Mouse (Mus musculus) fat pad, adult 2 months (tissue): ENCODE measurements around the gene Aipl1.
"Not testable (repeated sequence)": the region's sequence is repeated elsewhere in the genome, so short reads cannot be mapped to it uniquely, and the experiment has no call there.

Experiments used
- DNase-seq: peaks from one replicate; pipeline ENCODE4 v3.0.0-alpha.2; 2011; ENCODE audit warnings: low read depth, low spot score; ENCODE audit errors: extremely low read depth

Gene Aipl1

GRCm38 (mm10) chr11:72016518-72017252, 20.6 kb downstream of the Aipl1 start:
- no peak for DNase-seq

- DNase-seq, result no peak
These were observed 22.6 kb downstream of the Aipl1 start for GRCm38 (mm10) chr11:72014674-72015073.

GRCm38 (mm10) chr11:72011955-72012354, 25.4 kb downstream of the Aipl1 start:
- DNase-seq, result no peak

- no peak for DNase-seq
These were observed 26.2 kb downstream of the Aipl1 start for GRCm38 (mm10) chr11:72010940-72011722.

GRCm38 (mm10) chr11:72010367-72010766, 26.9 kb downstream of the Aipl1 start:
- no peak for DNase-seq

- DNase-seq, result no peak
These were observed 31.8 kb downstream of the Aipl1 start for GRCm38 (mm10) chr11:72005547-72005946.

GRCm38 (mm10) chr11:72003171-72003570, 34.1 kb downstream of the Aipl1 start:
- no peak for DNase-seq

GRCm38 (mm10) chr11:72002138-72002853, 35.0 kb downstream of the Aipl1 start:
- no peak for DNase-seq

GRCm38 (mm10) chr11:72000194-72000593, 37.1 kb downstream of the Aipl1 start:
- no peak for DNase-seq

GRCm38 (mm10) chr11:71996805-71997204, 40.5 kb downstream of the Aipl1 start:
- no peak for DNase-seq

- no peak for DNase-seq
These were observed 41.3 kb downstream of the Aipl1 start for GRCm38 (mm10) chr11:71995968-71996511.

- DNase-seq, result no peak
These were observed 44.9 kb downstream of the Aipl1 start for GRCm38 (mm10) chr11:71992438-71992837.

GRCm38 (mm10) chr11:71991541-71991940, 45.8 kb downstream of the Aipl1 start:
- DNase-seq, result no peak

- not testable (repeated sequence) for DNase-seq
These were observed 47.9 kb downstream of the Aipl1 start for GRCm38 (mm10) chr11:71989407-71989806.

GRCm38 (mm10) chr11:71987159-71988150, 49.9 kb downstream of the Aipl1 start:
- DNase-seq, result no peak

GRCm38 (mm10) chr11:71985783-71986182, 51.5 kb downstream of the Aipl1 start:
- DNase-seq, result no peak

- DNase-seq, result no peak
These were observed 52.1 kb downstream of the Aipl1 start for GRCm38 (mm10) chr11:71985101-71985711.

GRCm38 (mm10) chr11:71984093-71984492, 53.2 kb downstream of the Aipl1 start:
- DNase-seq, result no peak
